Mouse (Mus musculus): Measurements from ENCODE around the gene Prdx2.

GRCm38 (mm10) chr8:84936041-84936961 lies 33.1 kb upstream of the Prdx2 start:
- TF ChIP-seq CHD2 (IDR thresholded peaks at IDR 0.05; ENCODE audit: low read depth, low read length) (no peak), MAFK (IDR thresholded peaks at IDR 0.05; ENCODE audit: insufficient read depth, low read depth, low read length) (no peak), HCFC1 (IDR thresholded peaks at IDR 0.05; ENCODE audit: borderline replicate concordance, insufficient read depth, low read length) (no peak)
